Mouse (Mus musculus) layer of hippocampus, postnatal 25 days (tissue): ENCODE measurements around the gene Prrx2. TPM values are rescaled to one million over a fixed set of nuclear protein-coding genes. Genes with fewer than 3 reads are reported as not detected.

ENCODE experiments used
- DNase-seq, 2 experiments: peaks; one replicate each; pipeline ENCODE4 v3.0.0; 2022; ENCODE audit warnings: mixed read lengths in 2 of 2, low spot score in 1 of 2; ENCODE audit errors: extremely low spot score in 1 of 2
- total RNA-seq, 2 experiments: library from RNA; stranded (reverse); gene quantifications; 2 replicates each; pipeline ENCODE4 v1.2.3; 2021

Gene Prrx2
- 1 to 10 TPM; 1.7 to 3.3 TPM for total RNA-seq

DNA sequence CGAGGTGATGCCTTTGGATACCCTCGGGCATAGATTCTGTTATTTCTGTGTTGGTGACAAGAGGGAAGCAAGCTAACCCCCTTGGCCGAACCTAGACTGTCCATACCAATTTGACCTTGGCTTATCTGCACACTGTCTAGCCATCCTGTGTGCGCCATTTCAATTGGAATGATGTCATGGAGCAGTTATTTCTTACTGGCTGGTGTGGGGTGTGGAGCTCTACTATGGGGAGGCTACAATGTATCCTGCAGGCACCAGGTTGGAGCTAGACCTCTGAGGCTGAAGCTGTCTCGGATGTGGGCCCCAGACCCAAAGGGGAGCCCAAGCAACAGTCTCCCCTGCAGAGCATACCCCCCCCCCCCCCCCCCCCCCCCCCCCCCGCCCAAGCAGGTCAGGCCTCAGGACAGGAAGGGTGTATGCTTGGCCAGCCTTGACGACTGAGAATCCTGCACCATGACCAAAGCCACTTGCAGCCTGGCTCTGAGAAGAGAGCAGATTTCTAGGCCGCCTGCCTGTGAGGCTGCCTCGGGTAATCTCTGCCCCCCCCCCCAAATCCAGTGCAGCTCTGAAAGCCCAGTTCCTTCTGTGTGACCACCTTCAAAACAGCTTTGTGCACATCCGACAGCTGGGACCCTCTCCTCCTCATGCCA is at the start of gene Prrx2:
TSS of gene Prrx2 (plus strand) at position 600 of the 650 bp plus-strand sequence.
- DNase-seq, result no peak

DNA sequence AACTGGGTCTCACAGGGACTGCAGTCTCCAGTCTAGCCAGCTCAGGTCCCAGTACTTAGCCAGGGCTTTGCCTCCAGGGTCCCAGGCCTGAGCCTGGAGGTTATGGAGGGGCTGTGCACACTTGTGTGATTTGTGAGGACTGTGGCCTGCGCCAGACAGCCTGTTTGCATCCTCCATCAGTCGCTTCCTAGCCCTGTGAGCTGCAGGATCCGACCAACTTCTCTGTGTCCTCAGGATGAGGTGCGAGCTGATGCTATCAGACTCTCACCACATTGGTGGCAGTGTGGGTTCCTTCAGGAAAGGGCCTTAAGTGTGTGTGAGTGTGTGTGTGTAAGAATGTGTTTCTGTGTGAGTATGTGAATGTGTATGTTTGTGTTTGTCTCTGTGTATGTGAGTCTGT is 47.3 kb upstream of the Prrx2 start:
- DNase-seq, result no peak

DNA sequence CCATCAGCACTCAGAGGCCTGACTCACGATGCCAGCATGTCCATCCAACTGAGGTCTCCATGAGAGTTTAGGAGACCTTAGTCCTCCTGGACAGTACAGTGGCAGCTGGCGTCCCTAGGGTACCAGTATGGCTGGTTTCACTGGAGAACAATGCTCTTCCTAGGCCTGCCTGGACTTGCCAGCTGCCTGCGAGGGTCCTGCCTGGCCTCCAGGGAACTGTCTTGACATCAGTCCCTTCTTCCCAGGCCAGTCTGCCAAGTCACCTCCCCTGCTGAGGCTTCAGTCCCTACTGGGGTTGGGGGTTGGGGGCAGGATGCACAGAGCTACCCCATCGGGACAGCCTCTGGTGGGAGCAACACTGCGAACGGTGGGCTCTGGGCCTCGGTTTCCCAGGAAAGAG is 42.7 kb upstream of the Prrx2 start:
- no peak for DNase-seq

- DNase-seq, result peak; percentile 100
Observed at GRCm38 (mm10) chr2:30794179-30795108, 40.3 kb upstream of the Prrx2 start.

DNA sequence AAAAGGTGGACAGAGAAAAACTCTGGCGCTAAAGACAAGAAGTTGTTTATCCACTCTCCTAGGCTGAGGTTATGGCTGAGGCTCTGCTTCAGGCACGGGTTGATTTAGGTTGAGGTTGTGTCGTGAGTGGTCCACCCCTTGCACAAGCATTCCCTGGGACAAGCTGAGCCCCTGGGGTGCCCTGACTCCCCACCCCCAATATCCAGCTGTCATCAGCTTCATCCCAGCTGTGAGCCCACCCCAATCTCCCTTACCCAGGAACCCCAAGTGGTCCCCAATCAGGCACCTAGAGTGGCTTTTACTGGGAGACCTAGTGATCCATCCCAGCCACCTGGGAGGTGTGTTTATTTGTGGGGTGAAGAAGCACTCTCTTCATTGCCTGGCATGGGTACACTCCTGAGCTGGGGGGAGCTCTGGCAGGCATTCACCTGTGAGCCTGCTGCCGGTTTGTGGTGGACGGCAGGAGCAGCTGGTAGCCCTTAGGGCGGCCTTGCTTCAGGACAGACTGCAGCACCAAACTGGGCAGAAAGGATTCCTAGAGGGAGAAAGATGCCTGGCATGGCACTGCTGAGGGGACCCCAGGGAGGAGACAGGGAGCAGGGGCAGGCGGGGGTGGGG is 39.4 kb upstream of the Prrx2 start:
- no peak for DNase-seq

GRCm38 (mm10) chr2:30795889-30796275 is 38.9 kb upstream of the Prrx2 start:
- no peak for DNase-seq

GRCm38 (mm10) chr2:30796382-30796781 is 38.4 kb upstream of the Prrx2 start:
- DNase-seq, result peak; percentile 65 to 66

DNA sequence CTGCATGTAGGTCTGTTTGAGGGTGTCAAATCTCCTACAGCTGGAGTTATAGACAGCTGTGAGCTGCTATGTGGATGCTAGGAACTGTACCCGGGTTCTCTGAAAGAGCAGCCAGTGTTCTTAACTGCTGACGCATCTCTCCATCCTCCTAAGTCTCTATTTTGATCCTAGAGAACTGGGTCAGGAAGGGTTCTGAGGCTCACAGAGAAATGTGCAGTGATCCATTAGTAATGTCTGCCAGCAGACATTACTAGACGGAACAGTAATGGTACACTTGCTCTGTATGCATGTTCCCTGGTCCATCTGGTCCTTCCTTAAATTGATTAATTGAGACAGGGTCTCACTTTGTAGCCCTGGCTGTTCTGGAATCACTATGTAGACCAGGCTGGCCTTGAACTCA is 35.3 kb upstream of the Prrx2 start:
- DNase-seq, result no peak

GRCm38 (mm10) chr2:30800671-30801066 is 34.1 kb upstream of the Prrx2 start:
- no peak for DNase-seq

- no peak for DNase-seq
Observed at GRCm38 (mm10) chr2:30801067-30801852, 33.5 kb upstream of the Prrx2 start.

DNA sequence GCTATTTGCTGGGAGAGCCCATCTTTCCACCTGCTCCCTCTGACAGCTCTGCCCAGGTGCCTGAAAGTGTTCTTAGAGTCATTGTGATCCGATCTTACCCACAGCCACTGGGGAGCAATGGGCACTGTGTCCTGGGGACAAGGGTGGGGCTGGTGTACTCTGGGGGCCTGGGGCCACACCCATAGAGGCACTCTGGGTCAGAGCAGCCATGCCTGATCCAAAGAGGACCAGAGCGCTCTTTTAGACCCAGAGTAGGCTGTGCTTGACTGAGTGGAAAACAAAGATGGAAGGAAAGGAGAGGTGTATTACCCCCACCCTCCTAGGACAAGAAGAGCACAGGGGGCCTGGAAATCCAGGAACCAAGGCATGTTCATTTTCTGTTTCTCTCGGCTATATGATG is 31.2 kb upstream of the Prrx2 start, which contains the start of gene 1700001O22Rik:
TSS of gene 1700001O22Rik (minus strand) at position 58 of the 400 bp plus-strand sequence.
- no peak for DNase-seq

DNA sequence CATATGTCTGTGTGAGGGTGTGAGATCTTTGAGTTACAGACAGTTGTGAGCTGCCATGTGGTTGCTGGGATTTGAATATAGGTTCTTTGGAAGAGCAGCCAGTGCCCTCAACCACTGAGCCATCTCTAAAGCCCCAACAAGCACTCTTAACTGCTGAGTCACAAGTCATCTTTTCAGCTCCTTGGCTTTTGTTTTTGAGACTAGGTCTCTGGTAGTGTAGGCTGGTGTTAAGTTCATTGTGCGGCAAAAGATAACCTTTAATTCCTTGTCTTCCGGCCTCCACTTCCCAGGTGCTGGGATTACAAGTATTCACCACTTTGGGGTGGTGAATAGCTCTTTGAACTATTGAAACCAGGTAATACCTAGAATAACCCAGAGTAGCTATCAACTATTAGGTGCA is 28.8 kb upstream of the Prrx2 start:
- DNase-seq, result no peak

- no peak for DNase-seq
Observed at GRCm38 (mm10) chr2:30807147-30807647, 27.6 kb upstream of the Prrx2 start.

- peak; percentile 88 to 90 for DNase-seq
Observed at GRCm38 (mm10) chr2:30807648-30808295, 27.0 kb upstream of the Prrx2 start, which contains the start of gene Ntmt1. Gene Ntmt1, plus strand, starts transcription at chr2:30807826.

- no peak for DNase-seq
Observed at GRCm38 (mm10) chr2:30808296-30808655, 26.5 kb upstream of the Prrx2 start.

GRCm38 (mm10) chr2:30809503-30809902 is 25.3 kb upstream of the Prrx2 start:
- no peak for DNase-seq

DNA sequence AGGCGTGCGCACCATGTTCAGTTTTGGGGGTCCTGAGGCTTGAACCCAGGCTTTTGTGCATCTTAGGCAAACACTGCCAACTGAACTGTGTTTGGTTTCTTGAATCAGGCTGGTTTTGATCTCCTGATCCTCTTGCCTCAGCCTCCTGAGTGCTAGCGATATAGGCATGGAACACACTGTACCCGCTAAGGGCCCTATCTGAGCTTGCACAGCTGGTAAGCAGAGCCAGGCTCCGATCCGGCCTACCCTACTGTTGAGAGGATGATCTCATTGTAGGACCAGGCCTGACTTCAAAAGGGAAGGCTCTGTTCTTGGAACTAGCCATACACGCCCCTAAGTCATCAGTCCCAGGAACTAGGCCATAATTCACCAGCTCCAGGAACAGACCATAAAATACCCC is 24.2 kb upstream of the Prrx2 start:
- no peak for DNase-seq

GRCm38 (mm10) chr2:30816383-30816782 is 18.4 kb upstream of the Prrx2 start:
- no peak for DNase-seq

GRCm38 (mm10) chr2:30819873-30820272 is 14.9 kb upstream of the Prrx2 start:
- DNase-seq, result no peak

DNA sequence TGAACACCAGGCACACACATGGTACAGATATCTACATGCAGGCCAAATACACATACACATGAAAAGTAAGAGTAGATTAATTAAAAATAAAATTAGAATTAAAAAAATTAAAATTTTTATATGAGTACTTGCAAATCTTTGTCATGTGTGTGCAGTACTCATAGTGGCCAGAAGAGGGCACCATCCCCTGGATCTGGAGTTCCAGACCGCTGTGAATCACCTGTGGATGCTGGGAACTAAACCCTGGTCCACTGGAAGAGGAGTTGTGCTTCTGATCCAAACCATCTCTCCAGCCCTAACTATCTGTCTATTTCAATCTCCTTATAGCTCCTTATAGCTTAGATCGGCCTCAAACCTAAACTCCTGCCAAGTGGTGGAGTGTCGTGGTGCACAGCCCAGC is 13.7 kb upstream of the Prrx2 start:
- no peak for DNase-seq
